Mouse (Mus musculus) gastrocnemius, postnatal 36 days (tissue): ENCODE data around the gene Msmp. TPM values are rescaled to one million over a fixed set of nuclear protein-coding genes. Genes with fewer than 3 reads are reported as not detected.

Experiments used
- DNase-seq, 2 experiments: peaks; one replicate each; pipeline ENCODE4 v3.0.0; 2022
- intact Hi-C: fragments of 180-260 bp; cut with DNase I; formaldehyde crosslinking; loops from one replicate; pipeline ENCODE4 v1.15.1; 2025
- microRNA-seq, 2 experiments: library from miRNA; unstranded; fragments of <30 nt; microRNA quantifications; one replicate each; pipeline ENCODE4 v1.2.0; 2021
- total RNA-seq, 2 experiments: library from RNA; stranded (reverse); gene quantifications; 2 replicates each; pipeline ENCODE4 v1.2.3; 2021

The Msmp gene
- total RNA-seq, 2 experiments from 2014 or later, result 0.49 TPM; not detected in 1

DNA sequence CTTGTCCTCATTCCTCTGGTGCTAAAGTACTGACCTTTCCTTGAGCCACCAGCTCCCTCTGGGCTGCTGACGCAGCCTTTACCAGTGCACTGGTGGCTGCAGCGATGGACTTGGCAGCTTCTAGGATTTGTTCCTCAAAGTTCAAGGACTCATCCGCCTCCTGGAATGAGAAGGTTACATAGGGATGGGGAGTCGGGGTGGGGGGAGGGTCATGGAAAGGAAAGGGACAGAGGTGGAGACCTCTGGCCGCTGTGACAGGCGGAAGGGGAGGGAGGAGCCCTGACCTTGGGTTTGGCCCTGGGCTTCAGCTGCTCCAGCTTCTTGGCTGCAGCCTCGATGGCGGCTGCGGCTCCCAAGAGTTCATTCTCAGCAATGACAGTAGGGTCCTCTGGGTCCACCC, 51.0 kb downstream of the Msmp start:
- no peak for DNase-seq
- intact Hi-C loops, result no loop called here

Small RNAs within 50 kb of the gene (microRNA-seq; reads per million reads assigned to microRNA genes)
- 0.74 to 1.1 reads per million in 2 experiments for gene Gm25262

Other genes starting within 250 kb of the Msmp start
- gene Rusc2, start 202.5 kb downstream of the Msmp start, total RNA-seq, result 10 to 100 TPM; 20.8 to 23.3 TPM
- gene Fam166b, start 155.4 kb downstream of the Msmp start, total RNA-seq, result not detected
- gene Tesk1, start 142.6 kb downstream of the Msmp start, total RNA-seq, result 10 to 100 TPM; 49.1 to 50.0 TPM
- not detected for gene Cd72, start 129.9 kb downstream of the Msmp start, total RNA-seq
- gene Sit1, start 100.8 kb downstream of the Msmp start, total RNA-seq, result not detected
- 10 to 100 TPM; 19.8 to 22.4 TPM for gene Ccdc107, start 91.6 kb downstream of the Msmp start, total RNA-seq
- under 1 TPM in 1 of 2 experiments, not detected in 1; 0.32 TPM for gene Arhgef39, start 84.8 kb downstream of the Msmp start, total RNA-seq
- gene Car9, start 77.5 kb downstream of the Msmp start, total RNA-seq, result 1 to 10 TPM; 3.4 to 4.4 TPM
- gene Tpm2, start 60.7 kb downstream of the Msmp start, total RNA-seq, result 1,000 to 10,000 TPM; 6,166 to 7,572 TPM
- gene Creb3, start 22.2 kb downstream of the Msmp start, total RNA-seq, result 10 to 100 TPM; 31.5 to 38.3 TPM
- 10 to 100 TPM; 53.6 to 55.2 TPM for gene Tln1, start 21.8 kb downstream of the Msmp start, total RNA-seq
- gene Rgp1, start 5.8 kb downstream of the Msmp start, total RNA-seq, result 10 to 100 TPM; 17.6 to 20.7 TPM
- gene Gba2, start 5.6 kb downstream of the Msmp start, total RNA-seq, result 1 to 10 TPM; 3.9 to 6.1 TPM
- gene Npr2, start 47.4 kb upstream of the Msmp start, total RNA-seq, result 10 to 100 TPM; 28.1 to 38.4 TPM
- gene Spag8, start 69.1 kb upstream of the Msmp start, total RNA-seq, result not detected
- gene Hint2, start 72.0 kb upstream of the Msmp start, total RNA-seq, result 10 to 100 TPM; 35.3 to 38.4 TPM
- 1 to 10 TPM; 8.9 to 9.7 TPM for gene Tmem8b, start 84.5 kb upstream of the Msmp start, total RNA-seq
- gene Fam221b, start 84.7 kb upstream of the Msmp start, total RNA-seq, result under 1 TPM; 0.17 to 0.18 TPM
- not detected for gene Olfr70, start 116.3 kb upstream of the Msmp start, total RNA-seq
- gene Olfr71, start 125.8 kb upstream of the Msmp start, total RNA-seq, result not detected
- gene Hrct1, start 142.7 kb upstream of the Msmp start, total RNA-seq, result 1 to 10 TPM; 1.2 to 2.0 TPM
- gene Spaar, start 145.5 kb upstream of the Msmp start, total RNA-seq, result 1 to 10 TPM; 1.3 to 1.5 TPM
- not detected for gene Olfr159, start 186.5 kb upstream of the Msmp start, total RNA-seq
- gene Olfr156, start 239.4 kb upstream of the Msmp start, total RNA-seq, result not detected